Mouse (Mus musculus): Measurements from ENCODE around the gene Map3k20.

Gene Map3k20

GRCm38 (mm10) chr2:72416095-72417080 lies 131.0 kb downstream of the Map3k20 start:
- no peak for DNase-seq (ENCODE audit: low spot score in 2 of 2)

DNA sequence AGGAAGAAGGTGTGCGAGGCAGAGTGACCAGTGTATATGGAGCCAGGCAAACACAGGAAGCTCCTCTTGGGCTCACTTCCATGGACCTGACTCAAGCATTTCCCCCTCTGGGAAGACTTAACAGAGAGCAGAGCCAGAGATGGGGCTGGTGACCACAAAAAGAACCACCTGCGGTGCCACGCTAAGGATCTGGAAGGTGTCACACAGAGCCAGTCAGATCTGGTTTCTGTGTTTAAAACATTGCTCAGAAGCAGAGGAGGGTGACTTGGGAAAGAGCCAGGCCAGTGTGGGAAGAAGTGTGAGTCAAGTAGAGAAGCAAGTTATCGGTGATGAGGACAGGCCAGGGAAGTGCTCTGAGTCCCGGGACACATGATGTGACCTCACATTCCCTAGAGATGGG lies 135.1 kb downstream of the Map3k20 start:
- no peak for DNase-seq (ENCODE audit: low spot score in 2 of 2)

DNA sequence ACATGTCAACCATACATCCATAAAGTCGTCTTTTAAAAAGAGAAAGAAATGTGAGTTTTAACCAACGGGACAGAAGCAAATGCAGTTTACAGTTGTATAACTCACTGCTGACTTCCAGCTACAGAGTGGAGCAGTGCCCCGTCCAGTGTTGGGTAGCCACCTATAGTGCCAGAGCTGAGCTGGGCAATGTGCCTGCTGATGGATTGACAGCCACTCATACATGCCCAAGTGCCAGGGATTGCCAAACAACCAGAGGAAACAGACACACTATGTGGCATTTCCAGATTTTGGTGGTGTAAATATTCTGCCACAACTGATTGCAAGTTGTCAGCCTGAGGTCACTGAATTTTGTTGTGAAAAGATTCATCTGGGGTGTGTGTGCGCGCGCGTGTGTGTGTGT lies 139.2 kb downstream of the Map3k20 start:
- DNase-seq (ENCODE audit: low spot score in 2 of 2) = no peak

DNA sequence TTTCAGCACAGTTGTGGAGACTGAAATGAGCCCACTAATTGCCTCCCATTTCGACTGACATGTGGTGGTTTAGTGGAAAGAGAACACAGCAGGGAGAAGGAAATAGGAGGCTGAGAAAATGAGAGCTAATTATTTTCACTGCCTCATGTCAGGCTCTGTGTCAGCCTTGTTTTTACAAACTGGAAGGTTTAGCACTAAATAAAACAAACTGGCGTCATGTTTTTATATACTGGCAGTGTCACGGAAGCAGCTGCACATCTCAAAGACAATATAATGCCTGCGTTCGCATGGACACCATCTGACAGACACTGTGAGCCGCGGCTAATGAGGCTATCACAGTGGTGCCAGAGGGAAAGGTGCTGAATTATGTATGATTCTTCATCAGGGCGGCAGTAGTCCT lies 141.3 kb downstream of the Map3k20 start:
- no peak for DNase-seq (ENCODE audit: low spot score in 2 of 2)

DNA sequence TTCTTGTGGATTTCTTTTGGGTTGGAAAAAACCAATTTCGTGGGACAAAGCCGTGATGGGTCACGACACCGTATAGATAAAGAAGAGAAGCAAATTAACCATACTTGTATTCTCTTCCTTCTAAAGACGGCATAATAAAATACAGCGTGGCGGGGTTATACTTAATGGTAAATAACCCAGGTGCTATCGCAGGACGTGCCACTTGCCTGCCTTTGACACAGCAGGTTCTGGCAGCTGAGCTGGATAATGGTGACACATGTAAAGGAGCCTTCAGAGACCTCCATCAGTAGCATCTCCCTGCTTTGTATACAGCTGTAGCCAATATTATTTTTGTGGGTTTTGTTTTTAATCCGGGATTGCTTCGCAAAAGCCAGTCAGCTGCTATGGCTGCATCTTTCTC lies 141.9 kb downstream of the Map3k20 start:
- DNase-seq (ENCODE audit: low spot score in 2 of 2) = no peak

- DNase-seq (ENCODE audit: low spot score in 2 of 2) = no peak
Observed at GRCm38 (mm10) chr2:72438941-72439533, 153.6 kb downstream of the Map3k20 start.

DNA sequence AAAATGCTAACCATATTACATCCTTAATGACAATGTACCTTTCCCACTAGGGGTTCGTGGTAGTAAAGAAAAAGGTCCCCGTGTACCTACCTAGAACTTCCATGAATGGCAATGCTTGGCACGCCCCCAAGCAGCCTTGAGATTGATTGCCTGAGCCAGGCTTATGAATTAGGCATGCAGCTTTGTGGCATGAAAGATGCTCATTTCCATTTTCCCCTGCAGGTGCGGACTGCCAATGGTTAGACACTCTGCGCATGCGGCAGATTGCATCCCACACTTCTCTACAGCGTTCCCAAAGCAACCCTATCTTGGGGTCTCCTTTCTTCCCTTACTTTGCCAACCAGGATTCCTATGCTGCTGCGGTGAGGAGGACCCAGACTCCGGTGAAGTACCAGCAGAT lies 155.6 kb downstream of the Map3k20 start:
- DNase-seq (ENCODE audit: low spot score in 2 of 2) = no peak

DNA sequence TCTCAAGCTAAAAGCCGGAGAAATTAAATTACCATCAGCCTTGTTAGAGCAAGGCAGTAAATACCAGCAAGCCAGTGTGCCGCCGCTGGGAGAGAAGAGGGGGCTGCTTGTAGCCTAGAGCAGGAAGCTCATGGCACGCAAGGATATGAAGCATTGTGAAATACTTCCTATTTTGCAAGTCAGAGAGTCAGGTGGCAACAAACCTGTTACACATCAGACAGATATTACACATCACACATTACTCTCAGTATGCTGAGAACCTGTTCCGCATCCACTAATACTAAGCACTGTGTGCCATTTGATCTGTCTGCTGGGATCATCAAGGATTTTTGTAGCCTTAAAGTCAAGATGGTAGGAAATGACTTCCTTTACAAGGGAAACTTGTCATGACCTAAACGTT lies 157.4 kb downstream of the Map3k20 start:
- DNase-seq (ENCODE audit: low spot score in 2 of 2) = no peak

DNA sequence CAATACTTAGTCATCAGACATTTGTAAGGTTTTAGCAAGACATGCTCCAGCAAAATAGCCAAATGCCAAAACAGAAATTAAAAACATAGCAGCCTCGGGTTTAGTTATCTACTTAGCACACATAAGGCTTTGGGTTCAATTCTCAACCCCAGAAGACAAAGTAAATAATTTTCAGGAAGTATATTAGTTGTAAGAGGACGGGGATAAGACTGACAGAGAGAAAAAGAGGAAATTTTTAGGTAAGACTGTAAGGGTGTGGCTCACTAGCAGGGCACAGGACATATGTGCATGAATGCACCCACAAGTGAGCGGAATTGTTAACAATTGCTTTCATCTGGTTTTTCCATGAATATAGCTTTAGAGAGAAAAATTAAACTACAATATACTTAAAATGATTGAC lies 158.5 kb downstream of the Map3k20 start:
- no peak for DNase-seq (ENCODE audit: low spot score in 2 of 2)

- DNase-seq (ENCODE audit: low spot score in 2 of 2) = no peak
Observed at GRCm38 (mm10) chr2:72446106-72446505, 160.7 kb downstream of the Map3k20 start.

GRCm38 (mm10) chr2:72446615-72447014 lies 161.2 kb downstream of the Map3k20 start:
- DNase-seq (ENCODE audit: low spot score in 2 of 2) = no peak

- DNase-seq (ENCODE audit: low spot score in 2 of 2) = no peak
Observed at GRCm38 (mm10) chr2:72453563-72453962, 168.1 kb downstream of the Map3k20 start.

DNA sequence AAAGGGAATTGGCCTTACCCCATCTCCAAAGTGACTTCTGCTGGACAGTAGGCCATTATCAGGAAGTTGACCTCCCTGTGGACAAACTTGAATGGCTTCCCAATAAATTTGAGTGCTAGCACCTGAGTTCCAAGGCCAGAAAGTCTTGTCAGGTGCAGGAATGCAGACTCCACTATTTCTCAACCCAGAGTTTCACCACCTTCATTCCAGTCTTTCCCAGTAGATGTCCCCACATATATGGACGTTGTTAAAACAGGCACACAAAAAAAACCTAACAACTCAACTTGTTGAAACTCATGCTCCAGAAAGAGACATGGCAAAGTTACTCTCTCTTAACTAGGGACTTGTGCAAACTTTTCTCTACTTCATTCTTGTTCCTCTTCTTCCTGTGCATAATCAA lies 170.8 kb downstream of the Map3k20 start:
- DNase-seq (ENCODE audit: low spot score in 2 of 2) = no peak

DNA sequence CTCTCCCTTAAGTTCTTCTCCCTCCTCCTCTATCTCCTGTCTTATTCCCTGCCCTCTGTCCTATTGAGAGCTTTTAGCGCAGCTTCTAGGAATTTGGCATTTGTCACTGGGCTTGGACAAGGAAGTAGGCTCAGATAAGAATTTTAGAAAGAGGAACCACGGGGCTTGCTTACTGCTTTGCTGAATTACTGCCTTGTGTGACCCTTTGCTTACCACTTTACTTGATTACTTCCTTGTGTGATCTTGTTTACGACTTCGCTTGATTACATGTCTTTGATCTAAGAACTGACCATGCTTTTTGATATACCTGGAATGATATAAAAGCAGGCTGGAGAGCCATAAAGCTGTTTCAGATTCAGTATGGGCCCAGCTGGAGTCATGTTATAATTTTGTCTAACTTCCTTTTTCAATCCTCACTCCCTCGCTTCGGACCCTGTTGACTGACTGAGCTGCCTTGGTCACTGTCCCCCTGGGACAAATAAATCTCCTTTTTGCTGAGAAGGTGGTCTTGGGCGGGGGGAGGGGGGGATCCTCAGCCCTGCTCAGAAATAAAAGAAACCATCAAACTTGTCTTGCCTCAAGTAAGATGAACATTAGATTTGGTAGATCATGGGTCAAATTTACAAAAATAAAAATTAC lies 179.1 kb downstream of the Map3k20 start:
- no peak for DNase-seq (ENCODE audit: low spot score in 2 of 2)

DNA sequence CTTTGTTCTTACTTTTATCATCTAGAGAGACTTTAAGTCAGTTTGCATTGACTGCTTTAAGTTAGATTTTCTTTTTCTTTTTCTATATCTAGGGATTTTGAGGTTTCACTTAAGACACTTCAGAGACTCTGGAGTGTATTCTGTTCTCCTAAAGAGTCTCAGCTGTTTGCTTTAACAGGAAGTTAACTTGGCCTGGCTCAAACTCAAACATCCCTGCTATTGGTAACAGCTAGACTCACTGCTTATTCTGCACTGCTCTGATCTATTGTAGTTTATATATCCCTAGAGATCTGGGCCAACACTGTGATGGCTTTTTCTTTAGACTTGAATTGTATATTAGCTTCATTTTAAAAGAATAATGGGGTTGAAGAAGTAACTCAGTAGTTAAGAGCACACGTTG lies 182.2 kb downstream of the Map3k20 start:
- DNase-seq (ENCODE audit: low spot score in 2 of 2) = no peak

DNA sequence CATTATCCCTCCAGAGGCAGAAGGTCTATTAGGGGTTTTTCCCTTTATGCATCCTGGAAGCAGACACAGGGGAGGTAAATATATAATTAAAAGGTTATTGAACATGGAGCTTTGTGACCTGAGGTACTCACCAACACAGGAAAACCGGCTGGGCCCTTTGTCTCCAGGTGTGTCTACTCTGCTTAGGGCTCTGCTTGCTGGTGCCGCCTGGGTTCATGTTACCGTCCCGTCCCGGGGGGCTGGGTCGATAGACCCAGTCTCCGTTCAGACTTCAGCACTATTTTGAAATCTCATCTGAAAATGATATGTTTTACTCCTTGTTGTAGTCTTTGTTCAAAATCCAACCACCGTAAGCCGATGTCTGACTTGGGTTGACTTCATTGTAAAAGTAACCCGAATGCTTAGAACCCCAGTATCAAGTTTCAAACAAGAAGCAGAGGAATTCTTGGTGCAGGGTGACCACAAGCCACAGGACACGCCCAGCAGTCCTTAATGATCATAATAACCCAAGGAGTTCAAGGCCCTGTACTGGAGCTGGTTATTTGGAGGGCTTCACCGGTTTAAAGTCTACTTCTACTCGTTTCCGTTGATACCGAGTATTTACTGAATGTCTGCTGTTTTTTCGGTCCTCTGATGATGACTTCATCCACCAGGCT lies 186.1 kb downstream of the Map3k20 start:
- DNase-seq (ENCODE audit: low spot score in 2 of 2) = no peak

DNA sequence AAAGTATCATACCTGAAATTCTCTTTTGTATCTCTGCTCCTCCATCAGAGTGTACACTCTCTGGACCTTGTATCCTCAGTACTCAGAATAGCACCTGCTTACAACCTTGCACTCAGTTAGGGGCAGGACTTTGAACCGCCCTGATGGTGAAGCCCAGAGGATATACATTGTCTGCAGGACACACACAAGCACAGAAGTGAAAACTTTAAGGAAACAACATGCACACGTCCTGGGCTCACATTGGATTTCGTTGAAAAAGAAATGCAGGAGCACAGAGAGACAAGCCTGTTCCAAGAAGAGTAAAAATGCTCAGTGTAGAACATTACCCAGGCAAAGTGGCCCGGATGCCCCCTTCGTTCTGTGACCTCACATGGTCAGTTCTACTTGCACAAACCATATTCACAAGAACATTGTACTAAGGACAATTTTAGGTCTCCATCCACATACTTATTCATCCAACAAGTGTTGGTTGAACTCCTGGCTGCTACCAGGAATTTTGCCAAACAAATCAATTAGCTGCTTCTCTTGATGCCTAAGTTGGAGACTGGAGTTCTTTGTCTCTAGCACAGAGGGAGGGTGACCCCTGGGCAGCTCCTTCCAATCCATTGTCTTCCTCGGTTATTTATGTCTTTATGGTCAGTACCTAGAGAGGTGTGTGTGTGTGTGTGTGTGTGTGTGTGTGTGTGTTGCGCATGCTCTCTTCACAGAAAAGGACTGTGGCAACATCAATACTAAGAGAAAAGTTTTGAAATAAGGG lies 189.3 kb downstream of the Map3k20 start:
- DNase-seq (ENCODE audit: low spot score in 2 of 2) = no peak

DNA sequence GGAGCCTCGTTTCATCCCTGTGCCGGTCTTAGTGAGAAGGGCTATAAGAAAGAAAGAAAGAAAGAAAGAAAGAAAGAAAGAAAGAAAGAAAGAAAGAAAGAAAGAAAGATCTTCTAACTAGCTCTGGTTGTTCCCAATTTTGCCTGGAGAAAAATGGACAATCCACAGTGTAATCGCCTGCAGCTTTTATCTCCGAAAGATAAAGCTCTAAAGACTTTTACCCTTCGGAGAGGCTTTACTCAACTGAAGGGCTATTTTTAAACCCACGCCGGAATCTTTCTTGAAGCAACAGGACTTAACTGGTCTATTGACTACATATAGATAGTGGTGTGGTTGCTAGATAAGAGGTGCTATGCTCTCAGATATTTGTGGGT lies 190.0 kb downstream of the Map3k20 start:
- no peak for DNase-seq (ENCODE audit: low spot score in 2 of 2)

- peak; percentile 80 to 81 for DNase-seq (ENCODE audit: low spot score in 2 of 2)
Observed at GRCm38 (mm10) chr2:72475797-72476485, 190.5 kb downstream of the Map3k20 start, which contains the start of gene Cdca7. TSS of gene Cdca7 (plus strand) at chr2:72476159.

DNA sequence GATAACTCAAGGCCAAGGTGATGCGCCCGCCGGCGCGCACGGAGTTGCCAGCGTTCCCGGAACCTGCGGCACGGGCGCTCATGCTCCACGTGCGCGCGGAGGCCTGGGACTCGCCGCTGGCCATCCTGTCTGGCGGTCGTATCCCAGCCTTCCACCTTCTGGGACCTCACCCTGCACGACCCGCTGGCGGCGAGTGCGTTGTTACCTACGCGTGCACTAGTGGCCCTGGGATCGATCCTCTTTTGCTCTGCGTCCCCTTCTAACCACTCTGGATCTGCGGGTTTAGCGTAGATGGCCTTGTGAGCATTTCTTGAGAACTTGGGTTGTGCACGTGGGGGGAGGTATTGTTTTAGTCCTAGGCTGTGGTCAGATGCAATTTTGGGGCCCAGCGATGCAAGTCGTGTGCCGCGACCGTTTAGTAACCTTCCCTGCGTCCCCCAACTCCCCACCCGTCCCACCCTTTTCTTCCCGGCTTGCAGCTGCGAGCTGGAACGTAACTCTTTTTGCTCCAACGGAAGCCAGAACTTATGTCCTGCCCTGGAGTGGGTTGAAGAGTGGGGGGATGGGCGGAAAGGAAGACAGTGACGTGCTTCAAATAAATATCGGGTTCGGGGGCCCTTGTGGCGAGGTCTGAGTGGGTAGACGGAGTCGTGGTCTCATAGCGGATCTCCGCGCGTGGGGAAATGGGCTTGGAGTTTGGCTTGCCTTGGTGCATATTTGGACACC lies 191.2 kb downstream of the Map3k20 start:
- DNase-seq (ENCODE audit: low spot score in 2 of 2) = peak in 1 of 2 experiments; percentile 30
